Mouse (Mus musculus) ES-E14 (cell line): Measurements from ENCODE around the gene Gsdma.

Experiments
- CHD2 ChIP-seq: IDR thresholded peaks from 2 replicates; pipeline ENCODE4 v1.6.1; 2014; ENCODE audit warnings: mild to moderate bottlenecking, low read depth, low read length, inconsistent platforms
- MAFK ChIP-seq: IDR thresholded peaks from 2 replicates; pipeline ENCODE4 v1.6.1; 2014; ENCODE audit warnings: mild to moderate bottlenecking, low read depth, low read length, inconsistent platforms; ENCODE audit not compliant: insufficient read depth
- ZC3H11A ChIP-seq: IDR thresholded peaks from 2 replicates; pipeline ENCODE4 v1.6.1; 2012; ENCODE audit warnings: low read depth, mild to moderate bottlenecking, inconsistent platforms, low read length, borderline replicate concordance

DNA sequence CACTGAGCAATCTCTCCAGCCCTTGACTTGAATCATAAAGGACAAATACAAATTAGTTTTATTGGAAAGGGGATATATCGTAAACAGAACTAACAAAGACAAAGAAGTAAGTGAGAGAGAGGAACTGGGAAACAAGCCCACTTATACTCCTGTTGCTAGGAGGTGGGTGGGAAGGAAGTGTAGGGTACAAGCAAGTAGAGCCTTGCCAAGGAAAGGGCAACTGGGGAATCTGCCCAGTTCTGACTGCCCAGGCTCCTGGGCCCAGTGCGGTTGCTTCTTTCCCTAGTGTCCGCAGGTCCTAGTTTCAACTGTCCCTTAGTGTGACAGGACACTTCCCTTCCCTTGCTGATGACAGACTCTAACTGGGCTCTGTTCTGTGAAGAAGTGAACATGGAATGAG is 35.4 kb upstream of the Gsdma start:
- TF ChIP-seq ZC3H11A = no peak
- TF ChIP-seq CHD2 = no peak
- TF ChIP-seq MAFK = no peak
